Mouse (Mus musculus) limb, embryonic 12.5 days (tissue): ENCODE results near the gene Neurl1a. TPM values are rescaled to one million over a fixed set of nuclear protein-coding genes. Genes with fewer than 3 reads are reported as not detected.

ENCODE experiments used
- ATAC-seq: fragments of 200-750 bp; cut with Nextera tagmentation; 2 replicates; pipeline ENCODE4 v1.8.0; 2017; ENCODE audit warnings: low read depth, moderate TSS enrichment; ENCODE audit not compliant: insufficient number of reproducible peaks, insufficient read depth, low FRiP score, low TSS enrichment
- H3K27ac ChIP-seq: fragments of 300-500 bp; sonication (generic); 2 replicates; pipeline ENCODE4 v1.5.1; 2016; ENCODE audit warnings: mild to moderate bottlenecking, moderate library complexity
- H3K27me3 ChIP-seq: fragments of 300-500 bp; sonication (generic); 2 replicates; pipeline ENCODE4 v1.6.1; 2016; ENCODE audit warnings: mild to moderate bottlenecking, moderate library complexity
- H3K36me3 ChIP-seq: fragments of 300-500 bp; sonication (generic); 2 replicates; pipeline ENCODE4 v1.6.1; 2016; ENCODE audit warnings: mild to moderate bottlenecking, moderate library complexity
- H3K4me1 ChIP-seq: fragments of 300-500 bp; sonication (generic); replicated peaks from 2 replicates; pipeline ENCODE4 v1.6.1; 2016
- H3K4me2 ChIP-seq: fragments of 300-500 bp; sonication (generic); 2 replicates; pipeline ENCODE4 v1.6.1; 2016; ENCODE audit warnings: mild to moderate bottlenecking, moderate library complexity
- H3K4me3 ChIP-seq: fragments of 300-500 bp; sonication (generic); replicated peaks from 2 replicates; pipeline ENCODE4 v1.5.1; 2016; ENCODE audit warnings: mild to moderate bottlenecking
- H3K9ac ChIP-seq: fragments of 300-500 bp; sonication (generic); replicated peaks from 2 replicates; pipeline ENCODE4 v1.6.1; 2016; ENCODE audit warnings: mild to moderate bottlenecking, moderate library complexity
- H3K9me3 ChIP-seq: fragments of 300-500 bp; sonication (generic); 2 replicates; pipeline ENCODE4 v1.6.1; 2016; ENCODE audit warnings: mild to moderate bottlenecking, moderate library complexity
- WGBS: fragments of 180-500 bp; shearing (Covaris S2); methylation state at CpG from one replicate; pipeline ENCODE4 v1.1.7; 2016; 5-methylcytosine and 5-hydroxymethylcytosine counted together
- polyA plus RNA-seq: library from polyadenylated mRNA; unstranded; fragments of >200 nt; fragmentation: Nextera tagmentation; extraction: Ambion mirVana; gene quantifications from 2 replicates; pipeline ENCODE4 v1.2.1, GENCODE M21; 2016

Neurl1a gene
- polyA plus RNA-seq, 1 experiment from 2014 or later, result 10.1 TPM

- 91% methylated on average over 18 of the region's 18 CpGs for WGBS
- H3K4me3 ChIP-seq, result no peak overlapping the region
- no peak overlapping the region for H3K4me2 ChIP-seq
- no peak for ATAC-seq
- no peak overlapping the region for H3K27ac ChIP-seq
- 0 out of 2 replicates have a peak, but pooled peaks cover 2% of the 10 kb centered on the region for H3K4me1 ChIP-seq
- no peaks in the 10 kb centered on the region for H3K9me3 ChIP-seq
- no peak overlapping the region for H3K9ac ChIP-seq
- peaks cover 71% of the 10 kb centered on the region for H3K36me3 ChIP-seq
- H3K27me3 ChIP-seq, result no peaks in the 10 kb centered on the region
Observed at GRCm38 (mm10) chr19:47266070-47266801, 87.6 kb downstream of the Neurl1a start.

GRCm38 (mm10) chr19:47267066-47267465 is 88.4 kb downstream of the Neurl1a start:
- H3K36me3 ChIP-seq, result peaks cover 79% of the 10 kb centered on the region
- 0 out of 2 replicates have a peak, but pooled peaks cover 2% of the 10 kb centered on the region for H3K4me1 ChIP-seq
- no peak overlapping the region for H3K4me3 ChIP-seq
- no peaks in the 10 kb centered on the region for H3K9me3 ChIP-seq
- no peaks in the 10 kb centered on the region for H3K27me3 ChIP-seq
- WGBS, result 91% methylated on average over 21 of the region's 21 CpGs
- H3K27ac ChIP-seq, result no peak overlapping the region
- no peak overlapping the region for H3K9ac ChIP-seq
- no peak overlapping the region for H3K4me2 ChIP-seq
- no peak for ATAC-seq

- H3K4me3 ChIP-seq, result no peak overlapping the region
- H3K27ac ChIP-seq, result no peak overlapping the region
- no peaks in the 10 kb centered on the region for H3K9me3 ChIP-seq
- peaks cover 95% of the 10 kb centered on the region for H3K36me3 ChIP-seq
- H3K4me1 ChIP-seq, result no peaks in the 10 kb centered on the region
- WGBS, result 62% methylated on average over 8 of the region's 8 CpGs
- no peak overlapping the region for H3K4me2 ChIP-seq
- no peaks in the 10 kb centered on the region for H3K27me3 ChIP-seq
- ATAC-seq, result no peak
- H3K9ac ChIP-seq, result no peak overlapping the region
Observed at GRCm38 (mm10) chr19:47269729-47270128, 91.1 kb downstream of the Neurl1a start.

GRCm38 (mm10) chr19:47270520-47270919 is 91.9 kb downstream of the Neurl1a start:
- Histone ChIP-seq H3K27me3 (no peaks in the 10 kb centered on the region), H3K9ac (no peak overlapping the region), H3K36me3 (peaks cover 99% of the 10 kb centered on the region), H3K4me1 (no peaks in the 10 kb centered on the region), H3K9me3 (no peaks in the 10 kb centered on the region), H3K27ac (no peak overlapping the region), H3K4me3 (no peak overlapping the region), H3K4me2 (no peak overlapping the region)
- WGBS, result 68% methylated on average over 9 of the region's 9 CpGs
- no peak for ATAC-seq

GRCm38 (mm10) chr19:47276730-47277129 is 98.1 kb downstream of the Neurl1a start:
- H3K27ac ChIP-seq, result peak overlapping the region; percentile 51
- 77% methylated on average over 6 of the region's 6 CpGs for WGBS
- no peak overlapping the region for H3K4me2 ChIP-seq

GRCm38 (mm10) chr19:47279372-47279771 is 100.8 kb downstream of the Neurl1a start:
- 90% methylated on average over 4 of the region's 4 CpGs for WGBS
- no peak overlapping the region for H3K9ac ChIP-seq
- H3K36me3 ChIP-seq, result peaks cover 100% of the 10 kb centered on the region
- no peaks in the 10 kb centered on the region for H3K4me1 ChIP-seq
- no peaks in the 10 kb centered on the region for H3K27me3 ChIP-seq
- ATAC-seq, result no peak
- H3K9me3 ChIP-seq, result no peaks in the 10 kb centered on the region; the same call in 1 of the 2 replicates
- no peak overlapping the region for H3K4me2 ChIP-seq
- no peak overlapping the region for H3K4me3 ChIP-seq
- 0 out of 2 replicates have a peak overlapping the region, but pooled peaks have one; percentile 12 for H3K27ac ChIP-seq

More at GRCm38 (mm10) chr19:47276730-47277129, 98.1 kb downstream of the Neurl1a start:
- no peak for ATAC-seq
- no peaks in the 10 kb centered on the region; the same call in 1 of the 2 replicates for H3K9me3 ChIP-seq
- peaks cover 100% of the 10 kb centered on the region for H3K36me3 ChIP-seq
- H3K9ac ChIP-seq, result no peak overlapping the region
- H3K4me3 ChIP-seq, result no peak overlapping the region
- no peaks in the 10 kb centered on the region for H3K27me3 ChIP-seq
- no peaks in the 10 kb centered on the region for H3K4me1 ChIP-seq

- Histone ChIP-seq H3K36me3 (peaks cover 100% of the 10 kb centered on the region), H3K9me3 (no peaks in the 10 kb centered on the region; the same call in 1 of the 2 replicates), H3K4me1 (no peaks in the 10 kb centered on the region), H3K9ac (no peak overlapping the region), H3K4me3 (no peak overlapping the region), H3K27ac (0 out of 2 replicates have a peak overlapping the region, but pooled peaks have one; percentile 12), H3K4me2 (no peak overlapping the region), H3K27me3 (no peaks in the 10 kb centered on the region)
- no peak for ATAC-seq
- WGBS, result 90% methylated on average over 15 of the region's 15 CpGs
Observed at GRCm38 (mm10) chr19:47279788-47280532, 101.3 kb downstream of the Neurl1a start.

GRCm38 (mm10) chr19:47280894-47281293 is 102.3 kb downstream of the Neurl1a start:
- Histone ChIP-seq H3K9me3 (no peaks in the 10 kb centered on the region; the same call in 1 of the 2 replicates), H3K27me3 (no peaks in the 10 kb centered on the region), H3K4me2 (no peak overlapping the region), H3K9ac (no peak overlapping the region), H3K4me3 (no peak overlapping the region), H3K36me3 (peaks cover 100% of the 10 kb centered on the region), H3K4me1 (no peaks in the 10 kb centered on the region), H3K27ac (no peak overlapping the region)
- ATAC-seq, result no peak
- 93% methylated on average over 9 of the region's 9 CpGs for WGBS

GRCm38 (mm10) chr19:47282050-47282454 is 103.4 kb downstream of the Neurl1a start:
- no peak overlapping the region for H3K27ac ChIP-seq

GRCm38 (mm10) chr19:47282688-47283215 is 104.1 kb downstream of the Neurl1a start:
- no peak overlapping the region for H3K27ac ChIP-seq
- no peak overlapping the region for H3K9ac ChIP-seq
- ATAC-seq, result no peak
- no peak overlapping the region for H3K4me3 ChIP-seq
- H3K4me1 ChIP-seq, result 0 out of 2 replicates have a peak, but pooled peaks cover 7% of the 10 kb centered on the region
- 95% methylated on average over 17 of the region's 17 CpGs for WGBS
- no peaks in the 10 kb centered on the region for H3K27me3 ChIP-seq
- H3K4me2 ChIP-seq, result no peak overlapping the region
- no peaks in the 10 kb centered on the region for H3K9me3 ChIP-seq
- peaks cover 100% of the 10 kb centered on the region for H3K36me3 ChIP-seq

More at GRCm38 (mm10) chr19:47282050-47282454, 103.4 kb downstream of the Neurl1a start:
- Histone ChIP-seq H3K4me1 (0 out of 2 replicates have a peak, but pooled peaks cover 7% of the 10 kb centered on the region), H3K4me2 (no peak overlapping the region), H3K36me3 (peaks cover 100% of the 10 kb centered on the region), H3K4me3 (no peak overlapping the region), H3K9me3 (no peaks in the 10 kb centered on the region), H3K27me3 (no peaks in the 10 kb centered on the region), H3K9ac (0 out of 2 replicates have a peak overlapping the region, but pooled peaks have one; percentile 8)
- WGBS, result 86% methylated on average over 6 of the region's 6 CpGs
- no peak for ATAC-seq

- Histone ChIP-seq H3K27ac (no peak overlapping the region), H3K36me3 (peaks cover 98% of the 10 kb centered on the region), H3K4me1 (peaks cover 13% of the 10 kb centered on the region; the same call in 1 of the 2 replicates), H3K4me2 (no peak overlapping the region), H3K27me3 (no peaks in the 10 kb centered on the region), H3K9me3 (no peaks in the 10 kb centered on the region), H3K9ac (no peak overlapping the region), H3K4me3 (no peak overlapping the region)
- WGBS, result 87% methylated on average over 6 of the region's 6 CpGs
- no peak for ATAC-seq
Observed at GRCm38 (mm10) chr19:47285581-47285980, 107.0 kb downstream of the Neurl1a start.
